ENCODE assay signal across 9 mouse cellular contexts in the genomic region with DNA sequence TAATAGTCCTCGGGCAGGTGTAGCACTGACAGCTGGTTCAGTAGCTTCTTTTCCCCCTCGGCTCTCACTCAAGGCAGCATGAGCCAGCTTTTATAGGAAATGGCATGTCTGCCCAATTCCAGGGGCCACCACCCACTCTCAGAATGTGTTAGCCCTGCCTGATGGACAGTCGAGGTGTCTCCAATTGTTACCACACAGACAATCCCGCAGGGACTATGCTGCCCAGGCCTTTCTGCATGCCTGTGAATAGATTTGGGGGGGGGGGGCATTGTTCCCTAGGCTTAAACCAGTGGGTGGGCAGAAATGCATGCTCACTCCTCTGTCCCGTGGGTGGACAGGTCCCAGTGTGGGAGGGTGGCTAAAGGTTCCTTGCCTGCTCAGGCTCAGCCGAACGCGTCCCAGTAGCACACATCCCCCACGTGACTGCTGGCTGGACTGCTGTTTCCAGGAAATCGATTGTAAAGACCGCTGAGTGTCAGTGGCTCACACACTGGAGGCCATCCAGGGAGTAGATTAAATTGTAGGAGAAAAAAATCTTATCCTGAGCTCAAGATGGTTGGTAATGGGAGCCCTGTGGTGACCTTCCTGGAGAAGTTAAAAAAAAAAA. TPM values are rescaled to one million over a fixed set of nuclear protein-coding genes. Genes with fewer than 3 reads are reported as not detected.
A peak's percentile ranks its signal among the peaks of the same experiment; 100 is the strongest.
DNase-seq lines count a peak whose midpoint lies in the region; ATAC-seq and TF ChIP-seq lines count a peak whose summit lies in the region.
"Had no signal": no experiment of that assay in that cellular context is flagged by ENCODE, and none has a peak within 500 bp of the region (broad histone marks: within the 10 kb centered on the region; RNA-seq: fewer than 3 reads in every experiment).

No protein-coding gene starts in this region.

- 0 out of 2 replicates have a peak, but pooled peaks cover 4% of the 10 kb centered on the region for H3K4me1 ChIP-seq in neural tube, embryonic 11.5 days (ENCODE audit: control insufficient read depth, insufficient read depth, low read length)
- H3K4me1 ChIP-seq in heart, postnatal 0 days (ENCODE audit: control insufficient read depth, insufficient read depth) = peaks cover 26% of the 10 kb centered on the region
- H3K4me1 ChIP-seq in midbrain, embryonic 15.5 days = peaks cover 51% of the 10 kb centered on the region

- H3K27me3 ChIP-seq in neural tube, embryonic 11.5 days (ENCODE audit: control insufficient read depth, insufficient read depth, low read length) = peaks cover 22% of the 10 kb centered on the region
- no peaks in the 10 kb centered on the region for H3K27me3 ChIP-seq in heart, postnatal 0 days (ENCODE audit: control insufficient read depth, insufficient read depth, low read length)
- H3K27me3 ChIP-seq in midbrain, embryonic 15.5 days (replicated peaks) = no peaks in the 10 kb centered on the region

- 30% methylated on average over 11 of the region's 11 CpGs for WGBS in neural tube, embryonic 11.5 days
- WGBS in heart, postnatal 0 days = 22% methylated on average over 11 of the region's 11 CpGs
- WGBS in large intestine, adult 2 months = 18% methylated on average over 11 of the region's 11 CpGs
- WGBS in midbrain, embryonic 15.5 days = 6% methylated on average over 11 of the region's 11 CpGs

- TF ChIP-seq CTCF in heart, postnatal 0 days (IDR thresholded peaks at IDR 0.05; ENCODE audit: low read depth) = no peak

- H3K27ac ChIP-seq in neural tube, embryonic 11.5 days (ENCODE audit: low read depth, low read length) = peak overlapping the region; percentile 56; the same call in 1 of the 2 replicates
- H3K27ac ChIP-seq in heart, postnatal 0 days (ENCODE audit: low read depth) = peak overlapping the region; percentile 41; the same call in 1 of the 2 replicates
- H3K27ac ChIP-seq in midbrain, embryonic 15.5 days = peak overlapping the region; percentile 85

- no peak for ATAC-seq in neural tube, embryonic 11.5 days (ENCODE audit: insufficient read depth, low FRiP score, low TSS enrichment)
- peak; percentile 74 for ATAC-seq in heart, postnatal 0 days (ENCODE audit: insufficient read depth, low read depth)
- ATAC-seq in midbrain, embryonic 15.5 days (replicated peaks) = peak; percentile 48; the same call in 1 of the 2 replicates

- no peak for DNase-seq in neural tube, embryonic 11.5 days (ENCODE audit: low spot score)
- DNase-seq in neural tube, embryonic 10.5 days (ENCODE audit: extremely low spot score, low spot score) = no peak
- DNase-seq in heart, postnatal 0 days (ENCODE audit: low spot score) = peak; percentile 52
- peak; percentile 37 for DNase-seq in large intestine, adult 2 months (ENCODE audit: low read depth, low spot score)
- no peak for DNase-seq in right cerebral cortex, adult 2 months (ENCODE audit: low spot score in 2 of 2)
- DNase-seq in urinary bladder, postnatal 4 days (ENCODE audit: low spot score in 2 of 2) = no peak
- no peak for DNase-seq in left cerebral cortex, postnatal 36 days (ENCODE audit: low spot score in 2 of 2)

- intact Hi-C loops in left cerebral cortex, postnatal 36 days (cut with DNase I) = no loop called here

- H3K36me3 ChIP-seq in neural tube, embryonic 11.5 days (ENCODE audit: control insufficient read depth, insufficient read depth, low read length) = no peaks in the 10 kb centered on the region
- H3K36me3 ChIP-seq in heart, postnatal 0 days (replicated peaks; ENCODE audit: control insufficient read depth, insufficient read depth, low read length) = no peaks in the 10 kb centered on the region
- H3K36me3 ChIP-seq in midbrain, embryonic 15.5 days (replicated peaks) = no peaks in the 10 kb centered on the region
- H3K36me3 ChIP-seq: limb, embryonic 15.5 days had no signal

- no peaks in the 10 kb centered on the region for H3K9me3 ChIP-seq in neural tube, embryonic 11.5 days (ENCODE audit: control insufficient read depth, low read length)
- H3K9me3 ChIP-seq in heart, postnatal 0 days (replicated peaks; ENCODE audit: control insufficient read depth, low read length) = no peaks in the 10 kb centered on the region
- H3K9me3 ChIP-seq in midbrain, embryonic 15.5 days = no peaks in the 10 kb centered on the region
- H3K9me3 ChIP-seq: limb, embryonic 15.5 days had no signal

- no peak for TF ChIP-seq EP300 in heart, postnatal 0 days (IDR thresholded peaks at IDR 0.05; ENCODE audit: low read depth)

- H3K9ac ChIP-seq in neural tube, embryonic 11.5 days (ENCODE audit: low read length) = no peak overlapping the region; the same call in 1 of the 2 replicates
- no peak overlapping the region for H3K9ac ChIP-seq in heart, postnatal 0 days (replicated peaks; ENCODE audit: low read depth, low read length)
- no peak overlapping the region for H3K9ac ChIP-seq in midbrain, embryonic 15.5 days
- H3K9ac ChIP-seq: limb, embryonic 15.5 days had no signal

- H3K4me2 ChIP-seq in neural tube, embryonic 11.5 days (ENCODE audit: low read depth) = no peak overlapping the region
- peak overlapping the region; percentile 8; the same call in 1 of the 2 replicates for H3K4me2 ChIP-seq in heart, postnatal 0 days (ENCODE audit: low read depth, low read length)
- H3K4me2 ChIP-seq in midbrain, embryonic 15.5 days = no peak overlapping the region
- H3K4me2 ChIP-seq: limb, embryonic 15.5 days had no signal

- H3K4me3 ChIP-seq in neural tube, embryonic 11.5 days (ENCODE audit: low read depth, low read length) = no peak overlapping the region
- no peak overlapping the region for H3K4me3 ChIP-seq in heart, postnatal 0 days (ENCODE audit: low read depth, low read length)
- no peak overlapping the region for H3K4me3 ChIP-seq in midbrain, embryonic 15.5 days
- H3K4me3 ChIP-seq: limb, embryonic 15.5 days had no signal

RNA-seq across cellular contexts. Expression of a gene that starts 28.4 kb away (rescaled TPM):
- polyA plus RNA-seq in neural tube, embryonic 11.5 days (2014; fragmentation: Nextera tagmentation; extraction: Ambion mirVana) = 40.1 and 42.8 TPM in 2 replicates
- 26.2 and 41.6 TPM in 2 replicates for total RNA-seq in heart, postnatal 0 days (2014; rRNA removed; ENCODE audit: low replicate concordance)
- polyA plus RNA-seq in heart, postnatal 0 days (2015; fragmentation: Nextera tagmentation; extraction: Ambion mirVana) = 18.7 and 20.9 TPM in 2 replicates
- polyA plus RNA-seq in large intestine, adult 2 months (2012; rRNA removed) = 16.5 and 24.2 TPM in 2 replicates
- polyA plus RNA-seq in midbrain, embryonic 15.5 days (2015; fragmentation: Nextera tagmentation; extraction: Ambion mirVana) = 55.0 and 56.0 TPM in 2 replicates
- total RNA-seq in left cerebral cortex, postnatal 36 days (2021) = 10 to 100 TPM; 82.2 to 93.0 TPM

RNA-seq across cellular contexts. Expression of a gene that starts 33.9 kb away (rescaled TPM):
- 19.4 and 20.6 TPM in 2 replicates for polyA plus RNA-seq in neural tube, embryonic 11.5 days (2014; fragmentation: Nextera tagmentation; extraction: Ambion mirVana)
- 74.0 and 88.5 TPM in 2 replicates for total RNA-seq in heart, postnatal 0 days (2014; rRNA removed; ENCODE audit: low replicate concordance)
- 26.4 and 30.0 TPM in 2 replicates for polyA plus RNA-seq in heart, postnatal 0 days (2015; fragmentation: Nextera tagmentation; extraction: Ambion mirVana)
- 12.4 and 14.9 TPM in 2 replicates for polyA plus RNA-seq in large intestine, adult 2 months (2012; rRNA removed)
- 94.3 and 98.5 TPM in 2 replicates for polyA plus RNA-seq in midbrain, embryonic 15.5 days (2015; fragmentation: Nextera tagmentation; extraction: Ambion mirVana)
- 10 to 100 TPM; 70.7 to 73.6 TPM for total RNA-seq in left cerebral cortex, postnatal 36 days (2021)

Comparison
In these comparisons a context has a peak if more than half of its experiments do, and no peak if none do; other contexts are left out.
1. DNase-seq: peak in heart, postnatal 0 days (single experiment) and large intestine, adult 2 months (single experiment); none in neural tube, embryonic 11.5 days (single experiment), neural tube, embryonic 10.5 days (single experiment), right cerebral cortex, adult 2 months (0 of 2), urinary bladder, postnatal 4 days (0 of 2) and left cerebral cortex, postnatal 36 days (0 of 2).
2. Peak in every context shown above with its lines, with median percentiles within 50 percentile points of each other: H3K27ac ChIP-seq.